Mouse (Mus musculus) left cerebral cortex, adult 8-10 months (tissue): ENCODE measurements around the gene Defa30. TPM values are rescaled to one million over a fixed set of nuclear protein-coding genes. Genes with fewer than 3 reads are reported as not detected.
"Not testable (repeated sequence)": the region's sequence is repeated elsewhere in the genome, so short reads cannot be mapped to it uniquely, and the experiment has no call there.

Source experiments
- DNase-seq, 2 experiments: peaks; one replicate each; pipeline ENCODE4 v3.0.0; 2022; ENCODE audit warnings: low spot score in 2 of 2
- total RNA-seq, 4 experiments: library from RNA; stranded (reverse); gene quantifications; 2 replicates each; pipeline ENCODE4 v1.2.4; 2022

Defa30 gene
- total RNA-seq: not detected

DNA sequence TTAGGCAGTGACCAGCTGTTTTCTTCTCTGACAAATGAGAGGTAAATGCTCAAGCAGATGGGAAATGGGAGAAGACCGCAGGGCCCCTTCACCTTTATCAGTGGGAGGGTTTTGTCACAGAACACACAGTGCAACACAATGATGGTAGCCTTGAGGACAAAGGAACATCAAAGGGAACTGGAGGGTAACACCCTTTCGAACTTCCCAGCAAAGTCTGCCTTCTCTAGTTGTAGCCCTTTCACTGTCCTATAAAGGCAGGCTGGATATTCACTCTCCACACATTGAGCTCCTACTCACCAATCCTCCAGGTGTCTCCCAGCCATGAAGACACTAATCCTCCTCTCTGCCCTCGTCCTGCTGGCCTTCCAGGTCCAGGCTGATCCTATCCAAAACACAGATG is at the start of gene Defa30:
Defa30 (plus strand) TSS at position 301 of the 400 bp plus-strand sequence.
- DNase-seq: not testable (repeated sequence)

GRCm38 (mm10) chr8:21093106-21093505 is 41.3 kb upstream of the Defa30 start:
- no peak for DNase-seq

DNA sequence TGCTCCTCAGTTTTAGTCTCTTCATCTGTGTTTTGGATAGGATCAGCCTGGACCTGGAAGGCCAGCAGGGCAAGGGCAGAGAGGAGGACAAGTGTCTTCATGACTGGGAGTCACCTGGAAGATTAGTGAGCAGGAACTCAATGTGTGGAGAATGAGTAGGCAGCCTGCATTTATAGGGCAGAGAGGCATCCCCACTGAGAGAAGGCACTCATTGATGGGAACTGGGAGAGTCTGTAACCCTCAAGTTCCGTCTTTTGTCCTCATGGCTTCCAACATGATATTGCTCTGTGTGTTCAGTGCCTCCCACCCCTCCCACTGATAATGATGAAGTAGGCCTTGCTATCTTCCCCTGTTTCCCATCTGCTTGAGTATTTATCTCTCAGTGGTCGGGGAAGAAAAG is 38.5 kb upstream of the Defa30 start, which contains the start of gene Gm14851:
Gm14851 (minus strand) TSS at position 101 of the 400 bp plus-strand sequence.
- not testable (repeated sequence) for DNase-seq

GRCm38 (mm10) chr8:21161977-21162376 is 27.5 kb downstream of the Defa30 start, which contains the start of gene Defa22:
TSS of gene Defa22 (plus strand) at chr8:21162277.
- not testable (repeated sequence) for DNase-seq

Other genes starting within 250 kb of the Defa30 start
- not detected for gene Defb33, start 242.0 kb upstream of the Defa30 start, total RNA-seq
- gene Gm15056, start 232.0 kb upstream of the Defa30 start, total RNA-seq: not detected
- not detected for gene Gm6040, start 212.6 kb upstream of the Defa30 start, total RNA-seq
- gene AY761185, start 189.9 kb upstream of the Defa30 start, total RNA-seq: not detected
- not detected for gene Defa21, start 109.1 kb upstream of the Defa30 start, total RNA-seq
- not detected for gene Defa23, start 79.6 kb upstream of the Defa30 start, total RNA-seq
- gene Defa35, start 69.6 kb upstream of the Defa30 start, total RNA-seq: not detected
- not detected for gene Defa25, start 50.2 kb upstream of the Defa30 start, total RNA-seq
- gene Gm14851, start 38.6 kb upstream of the Defa30 start, total RNA-seq: not detected
- gene Defa22, start 27.6 kb downstream of the Defa30 start, total RNA-seq: not detected
- not detected for gene Defa31, start 57.0 kb downstream of the Defa30 start, total RNA-seq
- gene Gm15293, start 66.9 kb downstream of the Defa30 start, total RNA-seq: not detected
- not detected for gene Gm15292, start 115.1 kb downstream of the Defa30 start, total RNA-seq
- gene Defa27, start 180.9 kb downstream of the Defa30 start, total RNA-seq: not detected
- gene Defa29, start 192.4 kb downstream of the Defa30 start, total RNA-seq: not detected
- gene Defa2, start 243.9 kb downstream of the Defa30 start, total RNA-seq: not detected